Mouse (Mus musculus) myocyte (in vitro differentiated cells): ENCODE results near the gene Aldh2.

Experiments used
- CEBPB ChIP-seq: IDR thresholded peaks from 2 replicates; pipeline ENCODE4 v1.6.1; 2011; ENCODE audit warnings: mild to moderate bottlenecking, moderate library complexity; ENCODE audit not compliant: poor library complexity, insufficient read depth, severe bottlenecking
- E2F4 ChIP-seq: IDR thresholded peaks from one replicate; pipeline ENCODE4 v1.6.1; 2011; ENCODE audit warnings: mild to moderate bottlenecking, control low read depth, moderate library complexity; ENCODE audit not compliant: insufficient read depth
- MAX ChIP-seq: IDR thresholded peaks from one replicate; pipeline ENCODE4 v1.6.1; 2011; ENCODE audit warnings: low read depth, mild to moderate bottlenecking, control low read depth
- MYOG ChIP-seq, 3 experiments: IDR thresholded peaks; one replicate each; pipeline ENCODE4 v1.6.1; 2011; ENCODE audit warnings: control low read depth in 2 of 3, low read depth in 2 of 3, mild to moderate bottlenecking in 2 of 3; ENCODE audit not compliant: insufficient read length in 2 of 3, control insufficient read depth in 1 of 3, insufficient read depth in 1 of 3
- POLR2A ChIP-seq: IDR thresholded peaks from one replicate; pipeline ENCODE4 v1.6.1; 2011; ENCODE audit warnings: low read depth, mild to moderate bottlenecking, control low read depth, moderate library complexity; ENCODE audit not compliant: insufficient read length
- POLR2AphosphoS2 ChIP-seq: IDR thresholded peaks from one replicate; pipeline ENCODE4 v1.6.1; 2011; ENCODE audit warnings: low read depth, control low read depth; ENCODE audit not compliant: insufficient read length
- SRF ChIP-seq: IDR thresholded peaks from one replicate; pipeline ENCODE4 v1.6.1; 2011; ENCODE audit warnings: low read depth; ENCODE audit not compliant: control insufficient read depth, insufficient read length
- TCF12 ChIP-seq: IDR thresholded peaks from one replicate; pipeline ENCODE4 v1.6.1; 2011; ENCODE audit warnings: mild to moderate bottlenecking, control low read depth; ENCODE audit not compliant: poor library complexity, insufficient read depth, severe bottlenecking
- USF1 ChIP-seq: IDR thresholded peaks from one replicate; pipeline ENCODE4 v1.6.1; 2011; ENCODE audit warnings: low read depth, mild to moderate bottlenecking, control low read depth, moderate library complexity

- TF ChIP-seq MAX: no peak
- TF ChIP-seq POLR2A: no peak
- no peak for TF ChIP-seq USF1
- TF ChIP-seq MYOG (IDR thresholded peaks at IDR 0.05; ENCODE audit: control insufficient read depth in 1 of 3, insufficient read depth in 1 of 3, insufficient read length in 2 of 3, low read depth in 2 of 3): peak in 2 of 3 experiments; percentile 14 to 57
- TF ChIP-seq POLR2AphosphoS2: peak; percentile 36
- no peak for TF ChIP-seq E2F4
- TF ChIP-seq SRF: no peak
- TF ChIP-seq CEBPB: no peak
- peak; percentile 61 for TF ChIP-seq TCF12
Observed at GRCm38 (mm10) chr5:121623241-121623640, 29.6 kb upstream of the Aldh2 start.
